Mouse (Mus musculus): ENCODE measurements around the gene Olfr1216. TPM values are rescaled to one million over a fixed set of nuclear protein-coding genes. Genes with fewer than 3 reads are reported as not detected.
"Not testable (repeated sequence)": the region's sequence is repeated elsewhere in the genome, so short reads cannot be mapped to it uniquely, and the experiment has no call there.

The Olfr1216 gene
- polyA plus RNA-seq (2012), result not detected in 2 replicates

- no peaks in the 10 kb centered on the region for H3K4me1 ChIP-seq (ENCODE audit: control insufficient read depth)
- TF ChIP-seq GATA1 (IDR thresholded peaks at IDR 0.05; ENCODE audit: low read length), result no peak
- TF ChIP-seq TAL1 (IDR thresholded peaks at IDR 0.05; ENCODE audit: low read length), result no peak
- no peaks in the 10 kb centered on the region for H3K36me3 ChIP-seq (ENCODE audit: control insufficient read depth)
- no peaks in the 10 kb centered on the region for H3K27me3 ChIP-seq (ENCODE audit: control insufficient read depth)
- H3K4me3 ChIP-seq (replicated peaks), result no peak within 1 kb of the TSS
- 0 out of 2 replicates have a peak, but pooled peaks cover 3% of the 10 kb centered on the region for H3K9me3 ChIP-seq (ENCODE audit: control insufficient read depth, low read length)
These were observed at the start of gene Olfr1216 for GRCm38 (mm10) chr2:89018240-89018639. Gene Olfr1216 (minus strand): TSS chr2:89018340.

- H3K4me3 ChIP-seq (replicated peaks), result no peak within 1 kb of the TSS
- H3K9me3 ChIP-seq (ENCODE audit: control insufficient read depth, low read length), result no peaks in the 10 kb centered on the region
- no peaks in the 10 kb centered on the region for H3K4me1 ChIP-seq (ENCODE audit: control insufficient read depth)
- H3K27me3 ChIP-seq (ENCODE audit: control insufficient read depth), result no peaks in the 10 kb centered on the region
- H3K36me3 ChIP-seq (ENCODE audit: control insufficient read depth), result no peaks in the 10 kb centered on the region
- no peak for TF ChIP-seq TAL1 (IDR thresholded peaks at IDR 0.05; ENCODE audit: low read length)
- no peak for TF ChIP-seq GATA1 (IDR thresholded peaks at IDR 0.05; ENCODE audit: low read length)
These were observed 42.9 kb upstream of the Olfr1216 start, which contains the start of gene Olfr1218 for GRCm38 (mm10) chr2:89061087-89061486. Gene Olfr1218 (minus strand): TSS chr2:89061187.

- H3K9me3 ChIP-seq (ENCODE audit: control insufficient read depth, low read length), result no peaks in the 10 kb centered on the region
- no peaks in the 10 kb centered on the region for H3K4me1 ChIP-seq (ENCODE audit: control insufficient read depth)
- H3K36me3 ChIP-seq (ENCODE audit: control insufficient read depth), result no peaks in the 10 kb centered on the region
- H3K27me3 ChIP-seq (ENCODE audit: control insufficient read depth), result no peaks in the 10 kb centered on the region
- H3K4me3 ChIP-seq (replicated peaks), result no peak within 1 kb of the TSS
- TF ChIP-seq GATA1 (IDR thresholded peaks at IDR 0.05; ENCODE audit: low read length) (no peak), TAL1 (IDR thresholded peaks at IDR 0.05; ENCODE audit: low read length) (no peak)
These were observed 13.8 kb upstream of the Olfr1216 start, which contains the start of gene Olfr1217 for GRCm38 (mm10) chr2:89031965-89032364. Gene Olfr1217 (minus strand): TSS chr2:89032065.

- not testable (repeated sequence) for H3K4me1 ChIP-seq (ENCODE audit: control insufficient read depth); H3K27me3 ChIP-seq (ENCODE audit: control insufficient read depth); H3K36me3 ChIP-seq (ENCODE audit: control insufficient read depth); H3K9me3 ChIP-seq (ENCODE audit: control insufficient read depth, low read length); H3K4me3 ChIP-seq (replicated peaks)
These were observed 3.3 kb upstream of the Olfr1216 start for GRCm38 (mm10) chr2:89021436-89021835.

- Histone ChIP-seq H3K27me3 (ENCODE audit: control insufficient read depth) (no peaks in the 10 kb centered on the region), H3K4me1 (ENCODE audit: control insufficient read depth) (no peaks in the 10 kb centered on the region)
- no peak for TF ChIP-seq TAL1 (IDR thresholded peaks at IDR 0.05; ENCODE audit: low read length)
- no peak for TF ChIP-seq GATA1 (IDR thresholded peaks at IDR 0.05; ENCODE audit: low read length)
These were observed 11.3 kb downstream of the Olfr1216 start, which contains the start of gene Olfr1215 for GRCm38 (mm10) chr2:89006873-89007272. Gene Olfr1215 (minus strand): TSS chr2:89006973.

GRCm38 (mm10) chr2:88992553-88992952 lies 25.6 kb downstream of the Olfr1216 start, which contains the start of gene Olfr1214:
Gene Olfr1214 (minus strand): TSS chr2:88992653.
- H3K36me3 ChIP-seq (ENCODE audit: control insufficient read depth), result no peaks in the 10 kb centered on the region
- no peak for TF ChIP-seq GATA1 (IDR thresholded peaks at IDR 0.05; ENCODE audit: low read length)
- TF ChIP-seq TAL1 (IDR thresholded peaks at IDR 0.05; ENCODE audit: low read length), result no peak
- no peaks in the 10 kb centered on the region for H3K27me3 ChIP-seq (ENCODE audit: control insufficient read depth)

More at GRCm38 (mm10) chr2:89006873-89007272, 11.3 kb downstream of the Olfr1216 start, which contains the start of gene Olfr1215:
- Histone ChIP-seq H3K9me3 (ENCODE audit: control insufficient read depth, low read length) (no peaks in the 10 kb centered on the region), H3K4me3 (replicated peaks) (no peak within 1 kb of the TSS), H3K36me3 (ENCODE audit: control insufficient read depth) (no peaks in the 10 kb centered on the region)

GRCm38 (mm10) chr2:88980181-88980580 lies 38.0 kb downstream of the Olfr1216 start, which contains the start of gene Gm13762:
Gene Gm13762 (minus strand): TSS chr2:88980281.
- Histone ChIP-seq H3K9me3 (ENCODE audit: control insufficient read depth, low read length) (0 out of 2 replicates have a peak, but pooled peaks cover 2% of the 10 kb centered on the region), H3K4me1 (ENCODE audit: control insufficient read depth) (no peaks in the 10 kb centered on the region), H3K36me3 (ENCODE audit: control insufficient read depth) (no peaks in the 10 kb centered on the region), H3K4me3 (replicated peaks) (no peak within 1 kb of the TSS), H3K27me3 (ENCODE audit: control insufficient read depth) (no peaks in the 10 kb centered on the region)
- TF ChIP-seq TAL1 (IDR thresholded peaks at IDR 0.05; ENCODE audit: low read length), result no peak
- no peak for TF ChIP-seq GATA1 (IDR thresholded peaks at IDR 0.05; ENCODE audit: low read length)

More at GRCm38 (mm10) chr2:88992553-88992952, 25.6 kb downstream of the Olfr1216 start, which contains the start of gene Olfr1214:
- no peaks in the 10 kb centered on the region for H3K9me3 ChIP-seq (ENCODE audit: control insufficient read depth, low read length)
- H3K4me1 ChIP-seq (ENCODE audit: control insufficient read depth), result no peaks in the 10 kb centered on the region
- no peak within 1 kb of the TSS for H3K4me3 ChIP-seq (replicated peaks)

Other genes with a start within 250 kb of the Olfr1216 start
- not detected in 2 replicates for gene Olfr1200, start 247.9 kb downstream of the Olfr1216 start, polyA plus RNA-seq (2012)
- gene Olfr1201, start 225.3 kb downstream of the Olfr1216 start, polyA plus RNA-seq (2012), result not detected in 2 replicates
- not detected in 2 replicates for gene Olfr1202, start 203.8 kb downstream of the Olfr1216 start, polyA plus RNA-seq (2012)
- not detected in 2 replicates for gene Olfr1205, start 188.6 kb downstream of the Olfr1216 start, polyA plus RNA-seq (2012)
- not detected in 2 replicates for gene Olfr1204, start 169.0 kb downstream of the Olfr1216 start, polyA plus RNA-seq (2012)
- not detected in 2 replicates for gene Olfr1206, start 155.1 kb downstream of the Olfr1216 start, polyA plus RNA-seq (2012)
- gene Olfr1208, start 116.0 kb downstream of the Olfr1216 start, polyA plus RNA-seq (2012), result not detected in 2 replicates
- not detected in 2 replicates for gene Olfr1209, start 103.2 kb downstream of the Olfr1216 start, polyA plus RNA-seq (2012)
- gene Olfr1211, start 80.2 kb downstream of the Olfr1216 start, polyA plus RNA-seq (2012), result not detected in 2 replicates
- not detected in 2 replicates for gene Olfr1212, start 64.4 kb downstream of the Olfr1216 start, polyA plus RNA-seq (2012)
- gene Gm13762, start 38.1 kb downstream of the Olfr1216 start, polyA plus RNA-seq (2012), result not detected in 2 replicates
- gene Olfr1214, start 25.7 kb downstream of the Olfr1216 start, polyA plus RNA-seq (2012), result not detected in 2 replicates
- gene Olfr1215, start 11.4 kb downstream of the Olfr1216 start, polyA plus RNA-seq (2012), result not detected in 2 replicates
- not detected in 2 replicates for gene Olfr1217, start 13.7 kb upstream of the Olfr1216 start, polyA plus RNA-seq (2012)
- not detected in 2 replicates for gene Olfr1218, start 42.8 kb upstream of the Olfr1216 start, polyA plus RNA-seq (2012)
- gene Olfr1219, start 65.2 kb upstream of the Olfr1216 start, polyA plus RNA-seq (2012), result not detected in 2 replicates
- not detected in 2 replicates for gene Olfr1220, start 88.5 kb upstream of the Olfr1216 start, polyA plus RNA-seq (2012)
- gene Olfr1221, start 98.9 kb upstream of the Olfr1216 start, polyA plus RNA-seq (2012), result not detected in 2 replicates
- not detected in 2 replicates for gene Olfr1222, start 114.7 kb upstream of the Olfr1216 start, polyA plus RNA-seq (2012)
- gene Olfr1223, start 133.2 kb upstream of the Olfr1216 start, polyA plus RNA-seq (2012), result not detected in 2 replicates
- gene Olfr1224-ps1, start 145.8 kb upstream of the Olfr1216 start, polyA plus RNA-seq (2012), result not detected in 2 replicates
- gene Olfr1225, start 156.3 kb upstream of the Olfr1216 start, polyA plus RNA-seq (2012), result not detected in 2 replicates
- gene Olfr1226, start 181.7 kb upstream of the Olfr1216 start, polyA plus RNA-seq (2012), result not detected in 2 replicates
- not detected in 2 replicates for gene Olfr1228, start 235.7 kb upstream of the Olfr1216 start, polyA plus RNA-seq (2012)